10 mouse cellular contexts compared by ENCODE assay signal in the genomic region with DNA sequence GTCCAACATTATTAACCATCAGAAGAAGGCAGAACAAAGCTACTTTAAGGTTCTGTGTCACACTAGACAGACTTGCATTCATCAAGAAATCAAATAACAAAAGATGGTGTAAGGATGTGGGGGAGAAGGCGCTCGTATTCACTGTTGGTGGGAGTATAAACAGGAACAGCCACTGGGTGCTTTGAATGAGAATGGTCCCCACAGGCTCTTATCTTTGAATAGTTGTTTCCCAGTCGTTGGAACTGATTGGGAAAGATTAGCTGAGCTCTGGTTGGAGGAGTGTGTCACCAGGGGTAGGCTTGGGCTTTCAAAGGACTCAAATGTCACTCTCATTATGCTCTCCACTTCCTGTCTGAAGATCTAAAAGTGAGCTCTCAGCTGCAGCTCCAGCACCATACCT.
"Had no signal": no experiment of that assay in that cellular context is flagged by ENCODE, and none has a peak within 500 bp of the region (broad histone marks: within the 10 kb centered on the region; RNA-seq: fewer than 3 reads in every experiment).

No protein-coding gene starts in this region.

- DNase-seq: lung, adult 18-20 months; lung, embryonic 14.5 days; lung, postnatal 10 days; lung, postnatal 4 days; midbrain, embryonic 14.5 days; right cerebral cortex, postnatal 14 days; thymus, adult 2 months; thymus, postnatal 25 days; thymus, postnatal 4 days had no signal

- ATAC-seq: midbrain, embryonic 16.5 days had no signal
